Comparison of ENCODE assay signal across 18 mouse cellular contexts in the genomic region with DNA sequence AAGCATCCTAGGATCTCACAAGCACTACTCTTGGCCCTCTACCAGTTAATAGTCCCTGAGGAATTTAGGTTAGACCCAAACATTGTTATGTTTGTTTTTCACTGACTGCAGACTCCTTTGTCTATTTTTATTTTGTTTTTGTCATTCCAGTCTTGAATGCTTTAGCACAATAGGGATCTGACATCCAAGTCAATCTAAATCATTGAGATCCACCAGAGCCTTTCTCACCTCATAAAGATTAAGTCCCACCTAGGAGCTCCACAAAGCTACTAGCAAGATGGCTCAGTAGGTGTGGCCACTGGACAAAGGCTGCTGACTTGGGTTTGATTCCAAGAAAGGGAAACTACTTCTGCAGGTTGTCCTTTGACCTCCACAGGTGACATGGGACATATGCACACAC. TPM values are rescaled to one million over a fixed set of nuclear protein-coding genes. Genes with fewer than 3 reads are reported as not detected.
"Had no signal": no experiment of that assay in that cellular context is flagged by ENCODE, and none has a peak within 500 bp of the region (broad histone marks: within the 10 kb centered on the region; RNA-seq: fewer than 3 reads in every experiment).

No protein-coding gene starts in this region.

- H3K4me3 ChIP-seq: neural tube, embryonic 12.5 days; neural tube, embryonic 13.5 days; neural tube, embryonic 15.5 days; stomach, embryonic 15.5 days had no signal

- H3K9ac ChIP-seq: neural tube, embryonic 12.5 days; neural tube, embryonic 13.5 days; neural tube, embryonic 15.5 days; stomach, embryonic 15.5 days had no signal

- H3K27me3 ChIP-seq: neural tube, embryonic 12.5 days; neural tube, embryonic 13.5 days; neural tube, embryonic 15.5 days; stomach, embryonic 15.5 days had no signal

- H3K36me3 ChIP-seq: neural tube, embryonic 12.5 days; neural tube, embryonic 13.5 days; neural tube, embryonic 15.5 days; stomach, embryonic 15.5 days had no signal

- H3K27ac ChIP-seq: neural tube, embryonic 12.5 days; neural tube, embryonic 13.5 days; neural tube, embryonic 15.5 days; stomach, embryonic 15.5 days; stomach, postnatal 0 days had no signal

- H3K4me2 ChIP-seq: neural tube, embryonic 12.5 days; neural tube, embryonic 13.5 days; neural tube, embryonic 15.5 days; stomach, embryonic 15.5 days had no signal

- H3K4me1 ChIP-seq: neural tube, embryonic 12.5 days; neural tube, embryonic 13.5 days; neural tube, embryonic 15.5 days; stomach, embryonic 15.5 days had no signal

- DNase-seq: retina, postnatal 1 day; right cerebral cortex, adult 18-20 months; right cerebral cortex, postnatal 14 days; right cerebral cortex, postnatal 25 days; right cerebral cortex, postnatal 4 days; thymus, adult 18-20 months; thymus, adult 2 months; thymus, postnatal 14 days; thymus, postnatal 25 days; thymus, postnatal 36 days; thymus, postnatal 4 days had no signal

- H3K9me3 ChIP-seq: neural tube, embryonic 12.5 days; neural tube, embryonic 13.5 days; neural tube, embryonic 15.5 days; stomach, embryonic 15.5 days had no signal

RNA-seq across cellular contexts. Expression of gene Foxd3, which starts 19.1 kb away (rescaled TPM):
- polyA plus RNA-seq: testis, adult 2 months; thymus, postnatal 0 days had no signal
